Mouse (Mus musculus) gastrocnemius, postnatal 36 days (tissue): ENCODE measurements around the gene Fabp3. TPM values are rescaled to one million over a fixed set of nuclear protein-coding genes. Genes with fewer than 3 reads are reported as not detected.

Source experiments
- DNase-seq, 2 experiments: peaks; one replicate each; pipeline ENCODE4 v3.0.0; 2022
- intact Hi-C: fragments of 180-260 bp; cut with DNase I; formaldehyde crosslinking; loops from one replicate; pipeline ENCODE4 v1.15.1; 2025
- total RNA-seq, 2 experiments: library from RNA; stranded (reverse); gene quantifications; 2 replicates each; pipeline ENCODE4 v1.2.3; 2021

Fabp3 gene
- total RNA-seq, 2 experiments from 2014 or later: 839 to 956 TPM

DNA sequence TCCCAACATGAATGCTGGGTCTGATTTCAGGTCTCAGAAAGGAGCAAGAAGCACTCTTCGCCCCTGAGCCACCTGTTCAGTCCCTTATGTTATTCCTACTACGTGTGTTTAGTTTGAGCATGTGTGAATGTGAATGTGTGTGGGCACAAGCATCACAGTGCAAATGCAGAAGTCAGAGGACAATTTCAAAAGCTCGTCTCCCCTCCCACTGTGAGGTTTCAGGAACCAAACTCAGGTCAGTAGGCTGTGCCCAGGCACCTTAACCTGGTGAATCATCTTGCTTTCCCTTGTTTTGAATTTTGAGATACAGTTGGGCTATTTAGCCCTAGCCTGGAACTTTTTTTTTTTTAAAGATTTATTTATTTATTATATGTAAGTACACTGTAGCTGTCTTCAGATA lies 18.6 kb upstream of the Fabp3 start:
- no peak for DNase-seq
- intact Hi-C loops: no loop called here

GRCm38 (mm10) chr4:130292271-130292670 lies 16.1 kb upstream of the Fabp3 start:
- intact Hi-C loops: loop anchor here (2.0 kb wide), 1 partner anchor 93 kb away; no protein-coding TSS in a partner anchor
- peak; percentile 51 to 55 for DNase-seq

GRCm38 (mm10) chr4:130294513-130294912 lies 13.9 kb upstream of the Fabp3 start:
- intact Hi-C loops: no loop called here
- DNase-seq: no peak

DNA sequence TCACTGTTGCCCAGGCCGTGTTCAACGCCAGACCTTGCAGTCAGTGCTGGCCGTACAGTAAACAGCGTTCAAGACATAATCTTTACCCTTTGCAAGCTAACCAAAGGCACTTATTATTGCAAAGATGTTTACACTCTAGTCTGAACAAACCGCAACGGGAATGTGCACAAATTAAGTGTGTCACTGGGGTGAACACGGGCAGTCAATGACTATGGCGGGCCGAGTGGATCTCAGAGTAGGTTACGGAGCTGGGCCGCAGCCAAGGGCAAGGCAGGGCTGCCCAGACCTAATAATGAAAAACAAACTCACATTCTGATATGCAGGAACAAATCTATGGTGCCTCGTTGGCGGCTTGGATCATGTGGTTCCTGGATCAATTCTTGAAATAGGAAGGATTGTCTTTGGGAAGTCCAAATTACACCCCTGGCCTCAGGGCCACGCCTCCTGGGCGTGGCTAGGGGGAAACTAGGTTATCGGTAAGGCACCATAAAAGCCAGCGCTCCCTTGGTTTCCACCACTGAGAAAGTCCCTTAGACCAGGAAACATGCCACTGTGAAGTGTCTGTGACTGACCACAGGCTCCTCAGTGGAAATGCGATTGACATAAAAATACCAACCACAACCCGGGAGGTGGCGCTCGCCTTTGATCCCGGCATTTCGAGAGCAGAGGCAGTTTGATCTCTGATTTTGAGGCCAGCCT lies 13.2 kb upstream of the Fabp3 start:
- intact Hi-C loops: no loop called here

DNA sequence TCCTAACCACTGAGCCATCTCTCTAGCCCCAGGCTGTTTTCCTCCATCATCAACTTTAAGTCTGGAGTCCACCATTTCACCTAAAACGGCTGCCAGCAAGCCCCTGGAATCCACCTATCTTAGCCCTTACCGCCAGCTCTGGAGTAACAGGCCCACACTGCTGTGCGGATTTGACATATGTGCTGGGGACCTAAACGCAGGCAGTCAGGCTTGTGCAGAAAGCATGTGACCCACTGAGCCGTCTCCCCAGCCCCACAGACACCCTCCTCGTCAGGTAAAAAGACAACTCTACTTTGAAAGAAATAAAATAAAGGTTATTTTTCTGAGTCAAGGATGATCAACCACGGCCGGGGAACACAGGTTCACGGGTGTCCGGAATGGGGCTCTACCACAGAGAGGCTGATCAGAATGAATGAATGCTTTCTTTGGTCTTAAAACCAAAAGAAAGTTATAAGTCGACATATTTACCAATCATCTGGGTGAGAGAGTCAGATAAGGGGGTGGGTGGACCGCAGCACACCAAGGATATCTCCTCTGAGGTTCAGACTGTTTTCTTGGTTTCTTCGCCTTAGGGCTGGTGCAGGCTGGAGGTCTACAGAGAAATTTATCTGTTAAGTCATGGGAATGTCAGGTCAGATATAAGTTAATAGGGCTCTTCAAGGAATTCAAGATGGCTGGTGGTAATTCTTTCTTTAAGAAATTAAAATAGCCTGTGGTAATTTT lies 12.0 kb upstream of the Fabp3 start:
- intact Hi-C loops: no loop called here
- DNase-seq: no peak

More for the DNA sequence above, 13.2 kb upstream of the Fabp3 start:
- DNase-seq: no peak

DNA sequence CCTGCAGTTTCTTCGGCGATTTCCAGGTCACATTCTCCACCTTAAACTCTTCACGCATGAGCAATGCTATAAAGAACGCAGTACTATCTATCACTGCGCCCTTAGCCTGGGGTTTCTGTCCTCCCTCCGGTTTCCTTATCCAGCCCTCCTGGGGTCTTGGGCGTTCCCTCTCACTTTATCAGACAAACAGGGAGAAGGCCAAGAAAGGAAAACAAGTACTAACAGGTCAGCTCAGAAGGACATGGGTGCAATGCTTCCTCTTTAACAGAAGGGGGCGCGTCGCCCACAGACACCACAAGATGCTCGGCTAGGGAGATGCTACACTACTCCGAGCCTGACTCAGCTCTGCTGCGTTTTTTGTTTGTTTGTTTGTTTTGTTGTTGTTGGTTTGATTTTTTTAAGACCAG lies 11.3 kb upstream of the Fabp3 start:
- DNase-seq: no peak
- intact Hi-C loops: no loop called here

DNA sequence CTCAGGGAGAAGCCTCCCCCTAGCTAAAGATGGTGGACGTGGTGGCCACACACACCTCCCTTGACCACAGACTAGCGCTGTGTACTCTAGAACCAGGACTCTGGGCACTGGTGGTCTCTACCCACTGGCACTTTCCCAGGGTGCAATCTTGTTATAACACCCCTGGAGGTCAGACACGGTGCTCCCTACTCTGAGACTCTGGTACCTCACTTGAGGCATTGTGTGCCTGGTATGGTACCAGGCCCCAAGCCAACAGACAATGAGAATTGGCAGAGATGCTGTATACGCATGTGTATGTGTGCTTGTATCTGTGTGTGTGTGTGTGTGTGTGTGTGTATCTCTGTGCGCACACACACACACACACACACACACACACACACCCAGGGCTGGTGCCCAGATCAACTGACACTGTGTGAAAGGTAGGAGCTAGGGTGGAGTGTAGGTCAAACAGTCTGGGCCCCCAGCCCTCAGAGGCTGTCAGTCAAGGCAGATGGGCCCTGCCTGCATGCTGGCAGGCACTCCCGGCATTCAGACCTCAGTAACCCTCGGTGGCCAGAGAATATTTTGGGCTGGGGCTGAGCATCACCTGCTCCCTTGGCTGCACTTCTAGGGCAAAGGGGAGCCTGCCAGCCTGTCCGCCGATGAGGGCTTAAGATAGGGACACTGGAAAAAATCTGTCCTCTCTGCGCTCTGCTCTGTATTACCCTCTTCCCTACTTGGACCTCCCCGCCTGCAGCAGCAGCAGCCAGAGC lies 9.3 kb upstream of the Fabp3 start:
- peak; percentile 65 to 76 for DNase-seq
- intact Hi-C loops: no loop called here

DNA sequence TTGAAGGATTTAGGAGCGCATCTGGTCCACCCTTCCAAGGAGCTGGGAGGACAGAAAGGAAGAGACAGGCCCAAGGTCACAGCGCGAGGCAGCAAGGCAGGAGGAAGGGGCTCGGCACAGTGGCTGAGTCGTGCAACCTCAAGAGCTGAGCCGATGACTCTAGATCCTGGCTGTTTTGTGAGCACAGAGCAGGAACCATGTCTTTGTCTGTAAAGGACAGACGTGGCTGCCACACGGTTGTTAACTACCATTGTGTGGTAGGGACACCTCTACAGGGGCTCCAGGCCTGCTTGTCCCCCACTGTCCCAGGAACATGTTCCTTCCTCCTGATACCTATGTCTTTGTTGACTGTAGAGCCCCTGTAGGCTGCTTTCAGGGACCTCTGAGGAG lies 8.8 kb upstream of the Fabp3 start:
- intact Hi-C loops: no loop called here
- DNase-seq: no peak

DNA sequence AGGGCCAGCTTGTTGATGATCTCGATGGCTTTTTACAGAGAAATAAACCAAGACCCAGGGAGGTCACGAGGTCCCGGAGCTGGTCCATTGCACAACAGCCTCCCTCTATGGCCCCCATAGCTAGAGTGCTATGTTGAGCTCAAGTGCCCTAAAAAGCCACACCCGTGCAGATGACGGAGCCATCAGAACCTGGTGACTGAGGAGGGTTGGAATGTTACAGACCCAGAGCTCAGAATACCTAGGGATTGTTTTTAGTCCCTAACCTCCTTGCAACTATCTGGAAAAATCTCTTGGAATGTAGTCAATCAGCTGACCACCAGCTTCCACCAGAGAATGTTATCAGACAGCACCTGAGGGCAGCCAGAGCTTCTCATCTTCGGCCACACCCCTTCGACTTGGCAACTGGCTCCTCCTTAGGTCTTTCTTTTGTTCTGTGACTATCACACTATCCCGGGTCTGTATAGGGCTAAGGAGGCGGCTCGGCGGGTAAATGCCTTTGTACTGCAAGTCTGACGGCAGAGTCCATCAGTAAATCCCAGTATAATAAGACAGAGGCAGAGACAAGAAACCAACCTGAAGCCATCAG lies 6.0 kb upstream of the Fabp3 start:
- DNase-seq: no peak
- intact Hi-C loops: no loop called here

DNA sequence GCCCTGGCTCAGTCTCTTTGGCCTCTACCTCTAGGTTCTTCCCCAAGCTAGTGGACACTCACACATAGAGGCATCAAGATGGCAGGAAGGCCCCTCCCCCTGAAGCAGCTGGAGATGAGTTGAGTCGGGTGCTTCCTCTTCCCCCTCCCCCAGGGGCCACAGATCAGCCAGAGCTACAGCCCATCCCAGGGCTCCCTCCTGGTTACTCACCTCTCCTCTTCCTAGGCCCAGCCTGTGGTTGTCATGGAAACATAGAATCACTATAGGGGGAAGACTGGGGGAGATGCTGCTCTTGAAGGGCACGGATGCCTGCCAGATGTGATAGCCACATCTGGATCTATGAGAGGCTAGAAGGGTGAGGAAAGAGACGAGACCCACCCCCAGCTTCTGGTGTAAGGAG lies 3.6 kb upstream of the Fabp3 start:
- no peak for DNase-seq
- intact Hi-C loops: no loop called here

GRCm38 (mm10) chr4:130306796-130307630 lies 1.4 kb upstream of the Fabp3 start:
- DNase-seq: peak; percentile 38 to 50
- intact Hi-C loops: no loop called here

DNA sequence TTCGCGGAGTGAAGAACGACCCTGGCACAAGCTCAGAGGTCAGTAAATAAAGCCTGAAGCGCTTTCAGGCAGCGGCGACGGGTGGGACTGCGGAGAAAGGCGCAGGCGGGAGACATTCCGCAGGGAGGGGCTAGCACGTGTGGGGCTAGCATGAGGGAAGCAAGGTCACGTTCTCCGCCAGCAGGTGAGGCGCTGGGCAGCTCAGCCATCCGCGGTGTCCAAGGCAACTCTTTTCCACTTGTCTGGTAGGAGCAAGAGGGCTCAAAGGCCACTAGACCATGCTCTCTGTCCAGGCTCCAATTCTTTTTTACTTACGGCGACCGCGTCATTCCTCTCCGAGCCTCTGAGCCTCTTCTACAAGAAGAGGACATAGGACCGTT lies 554 bp upstream of the Fabp3 start:
- intact Hi-C loops: no loop called here
- peak in 1 of 2 experiments; percentile 34 for DNase-seq

GRCm38 (mm10) chr4:130309254-130309653 lies 859 bp downstream of the Fabp3 start:
- no peak for DNase-seq
- intact Hi-C loops: no loop called here

GRCm38 (mm10) chr4:130312526-130312925 lies 4.1 kb downstream of the Fabp3 start:
- intact Hi-C loops: no loop called here
- DNase-seq: no peak

DNA sequence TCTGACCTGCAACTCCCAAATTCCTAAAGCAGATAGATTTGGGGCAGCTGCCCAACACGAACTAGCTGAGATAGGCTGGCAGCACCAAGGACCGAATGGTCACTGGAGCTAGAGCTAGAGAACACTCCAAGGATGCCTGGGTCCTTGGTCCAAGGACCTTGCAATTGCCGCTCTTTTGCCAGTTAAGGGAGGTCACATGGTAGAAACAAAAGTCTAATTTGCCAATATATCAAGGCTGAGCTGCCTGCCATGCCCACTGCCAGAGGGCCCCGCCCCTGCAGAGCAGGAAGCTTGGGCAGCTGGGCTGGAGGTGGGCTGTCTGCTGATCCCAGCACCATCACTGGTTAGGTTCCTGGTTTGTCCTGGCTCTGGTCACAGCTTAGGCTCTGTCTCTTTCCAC lies 5.2 kb downstream of the Fabp3 start:
- intact Hi-C loops: no loop called here
- DNase-seq: no peak

GRCm38 (mm10) chr4:130315771-130316527 lies 7.6 kb downstream of the Fabp3 start:
- intact Hi-C loops: no loop called here
- no peak for DNase-seq

- intact Hi-C loops: no loop called here
- DNase-seq: no peak
Measured at GRCm38 (mm10) chr4:130316691-130317090, 8.3 kb downstream of the Fabp3 start.

DNA sequence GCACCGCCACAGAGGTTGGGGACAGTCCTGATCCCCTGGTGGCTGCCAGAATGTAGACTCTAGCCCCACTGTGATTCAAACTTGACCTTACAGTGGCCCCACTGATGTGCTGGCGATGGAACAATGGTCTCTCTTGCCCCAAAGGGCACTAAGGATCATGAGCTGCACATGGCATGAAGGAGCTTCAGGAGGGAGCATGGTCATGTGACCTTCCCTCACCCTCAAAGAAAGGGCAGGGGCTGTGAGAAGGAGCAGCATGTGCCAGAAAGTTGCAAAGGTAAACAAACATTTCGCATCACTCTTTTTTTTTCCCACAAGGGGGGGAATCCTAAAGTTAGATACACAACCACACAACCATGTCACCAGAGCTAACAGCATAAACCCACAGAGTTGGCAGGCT lies 9.7 kb downstream of the Fabp3 start:
- DNase-seq: no peak
- intact Hi-C loops: no loop called here

- intact Hi-C loops: no loop called here
- no peak for DNase-seq
Measured at GRCm38 (mm10) chr4:130319564-130319963, 11.2 kb downstream of the Fabp3 start.

GRCm38 (mm10) chr4:130321640-130322039 lies 13.2 kb downstream of the Fabp3 start:
- intact Hi-C loops: no loop called here
- no peak for DNase-seq
